Mouse (Mus musculus): ENCODE data around the gene Gm5475. TPM values are rescaled to one million over a fixed set of nuclear protein-coding genes. Genes with fewer than 3 reads are reported as not detected.

The Gm5475 gene
- polyA plus RNA-seq, 1 experiment from 2014 or later: 0.12 TPM

DNA sequence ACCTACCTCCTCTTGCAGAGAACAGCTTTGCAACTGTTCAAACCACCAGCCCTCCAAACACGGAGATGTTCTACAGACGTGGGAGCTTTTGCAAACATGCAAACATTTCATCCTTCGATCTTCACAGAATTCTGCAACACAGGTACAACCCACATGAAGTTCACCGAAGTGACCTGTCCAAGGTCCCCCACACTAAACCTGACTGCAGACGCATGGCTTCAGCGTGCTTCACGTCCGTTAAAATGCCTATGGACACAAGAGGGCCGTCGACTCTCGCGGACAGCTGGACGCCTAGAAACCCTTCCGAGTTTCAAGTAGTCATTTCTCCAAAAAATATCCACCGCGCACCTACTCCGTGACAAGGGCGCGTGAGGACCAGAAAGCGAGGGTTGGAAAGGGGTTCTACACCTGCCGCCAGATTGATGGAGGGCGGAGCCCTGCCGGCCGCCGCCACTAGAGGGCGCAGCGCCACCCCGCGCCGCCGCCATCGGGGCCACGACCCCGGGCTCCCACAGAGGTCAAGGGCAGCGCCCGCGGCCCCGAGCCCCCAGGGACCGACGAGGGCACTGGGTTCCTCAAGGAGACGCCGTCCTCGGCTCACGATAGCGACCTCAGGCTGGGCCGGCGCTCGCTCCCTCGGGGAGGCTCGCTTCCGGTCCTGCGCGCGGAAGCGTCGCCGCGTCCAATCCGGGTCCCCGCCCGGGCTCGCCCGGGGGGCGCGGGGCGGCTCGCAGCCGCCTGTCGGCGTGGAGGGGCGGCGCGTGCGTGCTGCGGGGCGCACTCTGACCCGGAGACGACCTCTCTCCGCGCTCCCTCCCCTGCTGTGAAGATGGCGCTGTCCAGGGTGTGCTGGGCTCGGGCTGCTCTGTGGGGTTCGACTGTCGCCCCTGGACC is 46.6 kb downstream of the Gm5475 start, which contains the start of gene Letmd1:
TSS of gene Letmd1 (plus strand) at position 729 of the 894 bp plus-strand sequence.
- WGBS: 3% methylated on average over 79 of the region's 84 CpGs
- Histone ChIP-seq H3K4me2 (replicated peaks; ENCODE audit: low read depth, low read length) (peak within 1 kb of the TSS; percentile 90), H3K27me3 (replicated peaks; ENCODE audit: insufficient read depth, low read length) (no peaks in the 10 kb centered on the region), H3K27ac (ENCODE audit: low read length) (peak within 1 kb of the TSS; percentile 79), H3K9ac (replicated peaks; ENCODE audit: low read depth) (peak within 1 kb of the TSS; percentile 58), H3K4me3 (ENCODE audit: low read depth, low read length) (peak within 1 kb of the TSS; percentile 81), H3K9me3 (ENCODE audit: low read length) (no peaks in the 10 kb centered on the region), H3K4me1 (ENCODE audit: insufficient read depth, low read depth, low read length) (peaks cover 8% of the 10 kb centered on the region; the same call in 1 of the 2 replicates), H3K36me3 (ENCODE audit: insufficient read depth, low read length) (no peaks in the 10 kb centered on the region)
- TF ChIP-seq CTCF (IDR thresholded peaks at IDR 0.05): peak; percentile 82
- TF ChIP-seq EP300 (IDR thresholded peaks at IDR 0.05): no peak
- DNase-seq (ENCODE audit: low spot score) (peak; percentile 93), ATAC-seq (peak; percentile 99)

DNA sequence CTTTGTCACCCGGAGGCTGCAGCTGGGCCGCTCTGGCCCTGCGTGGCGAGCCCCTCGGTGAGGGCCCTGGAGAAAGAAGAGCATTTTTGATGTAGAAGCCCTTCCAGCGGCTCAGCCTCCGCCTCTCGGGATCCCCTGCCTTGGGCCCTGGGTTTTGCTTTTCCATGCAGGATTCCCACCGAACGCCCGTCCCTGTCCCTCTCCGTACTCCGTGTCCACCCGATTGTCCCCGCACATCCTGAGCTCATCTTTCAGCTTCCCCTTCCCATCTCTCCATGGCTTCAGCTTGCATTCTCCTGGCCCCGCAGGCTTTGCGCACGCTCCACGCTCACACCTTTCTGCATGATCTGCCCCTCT is 47.2 kb downstream of the Gm5475 start:
- H3K4me1 ChIP-seq (ENCODE audit: insufficient read depth, low read depth, low read length): peaks cover 8% of the 10 kb centered on the region; the same call in 1 of the 2 replicates
- H3K9me3 ChIP-seq (ENCODE audit: low read length): no peaks in the 10 kb centered on the region
- under 1% methylated on average over 19 of the region's 19 CpGs for WGBS
- H3K27me3 ChIP-seq (replicated peaks; ENCODE audit: insufficient read depth, low read length): no peaks in the 10 kb centered on the region
- TF ChIP-seq EP300 (IDR thresholded peaks at IDR 0.05) (no peak), CTCF (IDR thresholded peaks at IDR 0.05) (no peak)
- DNase-seq (ENCODE audit: low spot score): peak; percentile 28
- no peaks in the 10 kb centered on the region for H3K36me3 ChIP-seq (ENCODE audit: insufficient read depth, low read length)
- H3K9ac ChIP-seq (replicated peaks; ENCODE audit: low read depth): peak overlapping the region; percentile 58
- peak; percentile 8; the same call in 1 of the 2 replicates for ATAC-seq
- no peak overlapping the region for H3K27ac ChIP-seq (ENCODE audit: low read length)
- H3K4me3 ChIP-seq (ENCODE audit: low read depth, low read length): peak overlapping the region; percentile 81
- peak overlapping the region; percentile 90 for H3K4me2 ChIP-seq (replicated peaks; ENCODE audit: low read depth, low read length)

DNA sequence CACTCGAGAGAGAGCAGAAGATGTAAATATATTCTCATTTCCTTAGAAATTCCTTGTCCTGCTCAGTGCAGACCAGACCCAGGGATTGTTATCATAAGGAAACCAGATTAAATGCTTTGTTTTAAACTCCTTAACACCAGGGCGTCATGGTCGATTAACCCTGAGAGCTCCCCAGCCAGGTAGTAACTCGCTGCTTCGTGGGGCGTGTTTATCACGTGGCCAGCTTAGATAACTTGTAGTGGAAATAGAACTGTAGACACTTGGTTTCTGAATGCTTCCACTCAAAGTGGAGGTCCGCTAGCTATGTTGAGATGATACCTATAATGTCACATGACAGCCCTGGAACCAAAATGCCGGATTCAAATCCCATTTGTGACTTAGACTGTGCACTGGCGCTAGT is 48.1 kb downstream of the Gm5475 start:
- 53% methylated on average over 10 of the region's 10 CpGs for WGBS
- H3K36me3 ChIP-seq (ENCODE audit: insufficient read depth, low read length): peaks cover 2% of the 10 kb centered on the region; the same call in 1 of the 2 replicates
- no peaks in the 10 kb centered on the region for H3K9me3 ChIP-seq (ENCODE audit: low read length)
- H3K27me3 ChIP-seq (replicated peaks; ENCODE audit: insufficient read depth, low read length): no peaks in the 10 kb centered on the region
- H3K9ac ChIP-seq (replicated peaks; ENCODE audit: low read depth): 0 out of 2 replicates have a peak overlapping the region, but pooled peaks have one; percentile 58
- DNase-seq (ENCODE audit: low spot score) (no peak), ATAC-seq (no peak)
- no peak overlapping the region for H3K27ac ChIP-seq (ENCODE audit: low read length)
- H3K4me3 ChIP-seq (ENCODE audit: low read depth, low read length): no peak overlapping the region; the same call in 1 of the 2 replicates
- H3K4me2 ChIP-seq (replicated peaks; ENCODE audit: low read depth, low read length): peak overlapping the region; percentile 90; the same call in 1 of the 2 replicates
- peaks cover 8% of the 10 kb centered on the region; the same call in 1 of the 2 replicates for H3K4me1 ChIP-seq (ENCODE audit: insufficient read depth, low read depth, low read length)
- TF ChIP-seq EP300 (IDR thresholded peaks at IDR 0.05) (no peak), CTCF (IDR thresholded peaks at IDR 0.05) (no peak)

DNA sequence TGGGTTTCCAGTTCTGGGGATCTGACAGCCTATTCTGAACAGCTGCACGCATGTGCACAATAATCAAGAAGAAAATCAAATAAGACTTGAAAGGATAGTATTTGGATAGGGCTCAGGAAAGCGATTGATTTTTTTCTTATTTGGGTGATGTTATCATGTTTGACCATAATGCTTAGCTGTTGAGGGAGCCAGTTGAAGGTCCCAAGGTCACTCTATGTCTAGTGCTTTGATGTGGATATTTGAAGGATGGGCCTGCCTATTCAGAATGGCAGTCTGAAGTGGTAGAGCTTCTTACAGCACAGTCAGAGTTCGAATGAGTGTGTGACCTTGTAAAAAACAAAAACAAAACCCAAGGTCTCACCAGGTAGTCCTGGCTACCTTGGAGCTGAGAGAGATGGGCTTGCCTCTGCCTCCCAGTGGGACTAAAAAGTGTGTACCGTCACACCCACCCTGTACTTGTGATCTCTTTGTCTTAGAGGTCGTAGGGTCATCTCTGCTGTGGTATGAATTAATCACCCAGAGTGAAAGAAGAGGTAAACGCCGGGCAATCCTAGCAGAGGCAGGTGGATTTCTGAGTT is 52.1 kb downstream of the Gm5475 start:
- H3K9me3 ChIP-seq (ENCODE audit: low read length): no peaks in the 10 kb centered on the region
- peaks cover 24% of the 10 kb centered on the region for H3K36me3 ChIP-seq (ENCODE audit: insufficient read depth, low read length)
- peaks cover 8% of the 10 kb centered on the region; the same call in 1 of the 2 replicates for H3K4me1 ChIP-seq (ENCODE audit: insufficient read depth, low read depth, low read length)
- no peak for ATAC-seq
- H3K27me3 ChIP-seq (replicated peaks; ENCODE audit: insufficient read depth, low read length): no peaks in the 10 kb centered on the region
- 72% methylated on average over 7 of the region's 7 CpGs for WGBS
- no peak overlapping the region for H3K9ac ChIP-seq (replicated peaks; ENCODE audit: low read depth)
- no peak for DNase-seq (ENCODE audit: low spot score)
- H3K4me3 ChIP-seq (ENCODE audit: low read depth, low read length): no peak overlapping the region
- H3K4me2 ChIP-seq (replicated peaks; ENCODE audit: low read depth, low read length): no peak overlapping the region
- no peak for TF ChIP-seq CTCF (IDR thresholded peaks at IDR 0.05)
- TF ChIP-seq EP300 (IDR thresholded peaks at IDR 0.05): no peak
- H3K27ac ChIP-seq (ENCODE audit: low read length): no peak overlapping the region

Other genes starting within 250 kb of the Gm5475 start
- gene Atf1, start 194.3 kb upstream of the Gm5475 start, polyA plus RNA-seq (2015; fragmentation: Nextera tagmentation; extraction: Ambion mirVana): 28.3 and 35.3 TPM in 2 replicates
- gene Tmprss12, start 141.3 kb upstream of the Gm5475 start, polyA plus RNA-seq (2015; fragmentation: Nextera tagmentation; extraction: Ambion mirVana): not detected in 2 replicates
- gene Mettl7a1, start 118.0 kb upstream of the Gm5475 start, polyA plus RNA-seq (2015; fragmentation: Nextera tagmentation; extraction: Ambion mirVana): 62.9 and 88.1 TPM in 2 replicates
- gene Mettl7a3, start 87.2 kb upstream of the Gm5475 start, polyA plus RNA-seq (2015; fragmentation: Nextera tagmentation; extraction: Ambion mirVana): 0.12 TPM in 2 replicates
- not detected in 2 replicates for gene Methig1, start 69.0 kb upstream of the Gm5475 start, polyA plus RNA-seq (2015; fragmentation: Nextera tagmentation; extraction: Ambion mirVana)
- 0.11 and 0.19 TPM in 2 replicates for gene Mettl7a2, start 68.9 kb upstream of the Gm5475 start, polyA plus RNA-seq (2015; fragmentation: Nextera tagmentation; extraction: Ambion mirVana)
- not detected in 2 replicates for gene Higd1c, start 57.6 kb upstream of the Gm5475 start, polyA plus RNA-seq (2015; fragmentation: Nextera tagmentation; extraction: Ambion mirVana)
- gene Slc11a2, start 2.9 kb downstream of the Gm5475 start, polyA plus RNA-seq (2015; fragmentation: Nextera tagmentation; extraction: Ambion mirVana): 16.1 and 19.2 TPM in 2 replicates
- 13.0 and 13.2 TPM in 2 replicates for gene Letmd1, start 46.9 kb downstream of the Gm5475 start, polyA plus RNA-seq (2015; fragmentation: Nextera tagmentation; extraction: Ambion mirVana)
- gene Csrnp2, start 73.3 kb downstream of the Gm5475 start, polyA plus RNA-seq (2015; fragmentation: Nextera tagmentation; extraction: Ambion mirVana): 4.7 and 4.9 TPM in 2 replicates
- 13.9 and 16.6 TPM in 2 replicates for gene Tfcp2, start 129.9 kb downstream of the Gm5475 start, polyA plus RNA-seq (2015; fragmentation: Nextera tagmentation; extraction: Ambion mirVana)
- 6.4 and 7.6 TPM in 2 replicates for gene Pou6f1, start 177.8 kb downstream of the Gm5475 start, polyA plus RNA-seq (2015; fragmentation: Nextera tagmentation; extraction: Ambion mirVana)
- 246 and 299 TPM in 2 replicates for gene Dazap2, start 193.2 kb downstream of the Gm5475 start, polyA plus RNA-seq (2015; fragmentation: Nextera tagmentation; extraction: Ambion mirVana)
- 65.6 and 71.8 TPM in 2 replicates for gene Smagp, start 214.8 kb downstream of the Gm5475 start, polyA plus RNA-seq (2015; fragmentation: Nextera tagmentation; extraction: Ambion mirVana)
- 4.2 and 4.5 TPM in 2 replicates for gene Bin2, start 247.4 kb downstream of the Gm5475 start, polyA plus RNA-seq (2015; fragmentation: Nextera tagmentation; extraction: Ambion mirVana)

Measured in lung, postnatal 0 days (tissue).